Mouse (Mus musculus) embryo, embryonic 10 days (tissue): Measurements from ENCODE around the gene Arhgef28.

Experiments used
- DNase-seq: peaks from one replicate; pipeline ENCODE4 v3.0.0-alpha.2; 2015; ENCODE audit warnings: low spot score

Gene Arhgef28

GRCm38 (mm10) chr13:98205771-98206545 lies at the start of gene Arhgef28:
TSS of gene Arhgef28 (minus strand) at chr13:98206439.
- peak; percentile 81 for DNase-seq

- DNase-seq = peak; percentile 5
Measured at GRCm38 (mm10) chr13:98254921-98255320, 48.7 kb upstream of the Arhgef28 start.

GRCm38 (mm10) chr13:98249594-98249993 lies 43.4 kb upstream of the Arhgef28 start:
- DNase-seq = no peak

- DNase-seq = no peak
Measured at GRCm38 (mm10) chr13:98245386-98245785, 39.1 kb upstream of the Arhgef28 start.

GRCm38 (mm10) chr13:98244571-98245350 lies 38.5 kb upstream of the Arhgef28 start:
- no peak for DNase-seq

GRCm38 (mm10) chr13:98241531-98242282 lies 35.5 kb upstream of the Arhgef28 start:
- no peak for DNase-seq

- DNase-seq = peak; percentile 83
Measured at GRCm38 (mm10) chr13:98239978-98240641, 33.9 kb upstream of the Arhgef28 start.

- DNase-seq = no peak
Measured at GRCm38 (mm10) chr13:98235451-98235850, 29.2 kb upstream of the Arhgef28 start.

- peak; percentile 25 for DNase-seq
Measured at GRCm38 (mm10) chr13:98230511-98230910, 24.3 kb upstream of the Arhgef28 start.

GRCm38 (mm10) chr13:98226225-98226624 lies 20.0 kb upstream of the Arhgef28 start:
- DNase-seq = no peak

GRCm38 (mm10) chr13:98222848-98223247 lies 16.6 kb upstream of the Arhgef28 start:
- DNase-seq = peak; percentile 67

- DNase-seq = no peak
Measured at GRCm38 (mm10) chr13:98210137-98210536, 3.9 kb upstream of the Arhgef28 start.

- DNase-seq = peak; percentile 47
Measured at GRCm38 (mm10) chr13:98208842-98209241, 2.6 kb upstream of the Arhgef28 start.

GRCm38 (mm10) chr13:98206546-98206870 lies 269 bp upstream of the Arhgef28 start:
- no peak for DNase-seq

GRCm38 (mm10) chr13:98205111-98205510 lies 1.1 kb downstream of the Arhgef28 start:
- DNase-seq = peak; percentile 52

GRCm38 (mm10) chr13:98204371-98204770 lies 1.9 kb downstream of the Arhgef28 start:
- no peak for DNase-seq

- peak; percentile 14 for DNase-seq
Measured at GRCm38 (mm10) chr13:98201436-98201835, 4.8 kb downstream of the Arhgef28 start.

- no peak for DNase-seq
Measured at GRCm38 (mm10) chr13:98192596-98192995, 13.6 kb downstream of the Arhgef28 start.

GRCm38 (mm10) chr13:98188500-98188899 lies 17.7 kb downstream of the Arhgef28 start:
- no peak for DNase-seq

GRCm38 (mm10) chr13:98187904-98188303 lies 18.3 kb downstream of the Arhgef28 start:
- DNase-seq = no peak

GRCm38 (mm10) chr13:98186179-98186578 lies 20.1 kb downstream of the Arhgef28 start:
- DNase-seq = no peak

GRCm38 (mm10) chr13:98184632-98185031 lies 21.6 kb downstream of the Arhgef28 start:
- no peak for DNase-seq
